Mouse (Mus musculus): ENCODE measurements around the gene Fitm1. TPM values are rescaled to one million over a fixed set of nuclear protein-coding genes. Genes with fewer than 3 reads are reported as not detected.

Gene Fitm1
- total RNA-seq, 2 experiments from 2014 or later, result not detected

DNA sequence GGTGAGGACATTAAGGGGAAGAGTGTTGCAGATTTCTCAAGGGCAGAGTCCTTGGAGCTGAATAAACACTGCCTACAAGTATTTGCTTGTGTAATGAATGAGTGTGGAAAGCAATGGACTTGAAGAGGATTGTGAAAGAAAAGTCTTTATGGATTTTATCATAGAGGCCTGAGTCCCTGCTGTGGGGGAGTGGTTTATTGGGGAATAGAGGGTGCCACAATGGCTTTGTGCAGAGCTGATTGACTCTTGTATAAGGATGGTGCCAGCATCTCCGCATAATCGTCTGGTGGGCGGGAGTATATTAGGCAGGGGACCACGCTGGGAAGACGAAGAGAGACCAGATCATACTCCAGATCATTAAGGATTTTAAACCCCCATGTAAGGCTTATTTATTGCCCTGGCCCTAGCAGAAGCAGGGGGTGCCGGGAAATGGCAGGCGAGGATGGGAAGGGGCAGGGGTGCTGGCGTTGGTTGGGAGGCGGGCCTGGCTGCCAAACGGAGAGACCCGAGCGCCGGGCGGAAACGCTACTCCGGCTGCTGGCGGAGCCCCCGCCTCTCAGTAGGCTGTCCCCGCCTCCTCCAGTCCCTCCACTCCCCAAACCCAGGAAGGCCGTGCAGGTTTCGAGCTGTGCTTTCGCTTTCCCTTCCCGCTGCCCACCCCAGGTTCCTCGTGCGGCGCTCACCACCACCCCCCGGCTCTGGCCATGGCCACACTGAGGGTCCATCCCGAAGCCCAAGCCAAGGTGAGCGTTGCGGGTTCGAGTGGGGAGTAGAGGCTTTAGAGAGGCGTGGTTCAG is 2.7 kb downstream of the Fitm1 start, which contains the start of gene Psme1:
Gene Psme1, plus strand, starts transcription at position 253 of the 797 bp plus-strand sequence.
- TF ChIP-seq CTCF (conservative IDR thresholded peaks at IDR 0.05), result no peak
- Histone ChIP-seq H3K4me3 (peak within 1 kb of the TSS; percentile 66), H3K27ac (peak within 1 kb of the TSS; percentile 87)
- DNase-seq (ENCODE audit: low spot score in 2 of 2), result peak; percentile 63 to 66

DNA sequence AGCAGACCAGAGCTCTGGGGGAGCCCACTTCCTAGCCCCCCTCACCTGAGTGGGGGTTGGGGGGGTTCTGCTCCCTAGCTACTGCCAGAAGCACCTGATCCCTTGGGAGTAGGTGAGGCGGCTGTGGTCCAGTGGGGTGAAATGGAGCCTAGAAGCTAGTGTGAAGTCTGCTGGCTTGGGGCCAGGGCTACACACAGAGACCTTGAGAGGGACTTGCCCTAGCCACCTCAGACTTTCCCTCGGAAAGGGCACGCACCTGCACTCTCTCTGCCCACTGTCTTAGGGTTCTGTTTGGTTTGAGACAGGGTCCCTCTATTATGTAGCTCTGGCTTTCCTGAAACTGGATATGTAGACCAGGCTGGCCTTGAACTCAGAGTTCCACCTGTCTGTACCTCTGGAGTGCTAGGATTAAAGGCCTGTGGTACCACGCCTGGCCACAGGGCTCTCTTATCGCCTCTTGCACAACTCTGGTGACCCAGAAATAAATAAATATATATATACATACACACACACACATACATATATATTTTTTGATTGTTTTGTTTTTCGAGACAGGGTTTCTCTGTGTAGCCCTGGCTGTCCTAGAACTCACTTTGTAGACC is 3.4 kb downstream of the Fitm1 start:
- peak; percentile 17; the same call in 1 of the 2 replicates for TF ChIP-seq CTCF (conservative IDR thresholded peaks at IDR 0.05)
- peak overlapping the region; percentile 87 for H3K27ac ChIP-seq
- H3K4me3 ChIP-seq, result peak overlapping the region; percentile 66
- DNase-seq (ENCODE audit: low spot score in 2 of 2), result no peak

DNA sequence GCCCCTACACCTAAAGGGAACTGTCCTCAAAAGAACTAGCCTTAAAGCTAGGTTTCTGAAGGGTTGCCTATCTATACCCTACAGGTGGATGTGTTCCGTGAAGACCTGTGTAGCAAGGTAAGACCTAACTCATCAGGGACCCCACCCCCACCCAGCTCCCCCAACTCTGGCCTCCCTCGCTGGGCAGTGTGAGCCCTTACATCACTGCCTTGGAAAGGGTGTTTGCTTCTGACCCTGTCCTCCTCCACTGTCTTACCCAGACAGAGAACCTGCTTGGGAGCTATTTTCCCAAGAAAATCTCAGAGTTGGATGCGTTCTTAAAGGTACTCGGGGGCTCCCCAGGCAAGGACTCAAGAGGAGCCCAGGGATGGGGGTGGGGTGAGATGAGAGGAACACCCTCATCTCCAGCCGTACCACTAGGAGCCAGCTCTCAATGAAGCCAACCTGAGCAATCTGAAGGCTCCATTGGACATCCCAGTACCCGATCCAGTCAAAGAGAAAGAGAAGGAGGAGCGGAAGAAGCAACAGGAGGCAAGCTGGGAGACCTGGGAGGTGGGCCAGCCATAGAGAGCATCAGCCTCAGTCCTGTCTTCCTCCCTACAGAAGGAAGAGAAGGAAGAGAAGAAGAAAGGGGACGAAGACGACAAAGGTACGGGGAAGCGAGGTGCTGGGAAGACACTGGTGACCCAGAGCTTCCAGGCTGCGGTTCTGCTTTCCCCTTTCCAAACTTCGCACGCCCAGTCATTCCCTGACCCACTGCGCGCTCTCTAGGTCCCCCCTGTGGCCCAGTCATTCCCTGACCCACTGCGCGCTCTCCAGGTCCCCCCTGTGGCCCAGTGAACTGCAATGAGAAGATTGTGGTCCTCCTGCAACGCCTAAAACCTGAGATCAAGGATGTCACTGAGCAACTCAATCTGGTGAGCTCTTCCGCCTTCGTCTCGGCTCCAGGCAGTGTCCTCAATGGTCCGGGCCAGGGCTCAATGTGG is 4.4 kb downstream of the Fitm1 start:
- TF ChIP-seq CTCF (conservative IDR thresholded peaks at IDR 0.05), result no peak
- DNase-seq (ENCODE audit: low spot score in 2 of 2), result no peak
- no peak overlapping the region for H3K4me3 ChIP-seq
- no peak overlapping the region for H3K27ac ChIP-seq

DNA sequence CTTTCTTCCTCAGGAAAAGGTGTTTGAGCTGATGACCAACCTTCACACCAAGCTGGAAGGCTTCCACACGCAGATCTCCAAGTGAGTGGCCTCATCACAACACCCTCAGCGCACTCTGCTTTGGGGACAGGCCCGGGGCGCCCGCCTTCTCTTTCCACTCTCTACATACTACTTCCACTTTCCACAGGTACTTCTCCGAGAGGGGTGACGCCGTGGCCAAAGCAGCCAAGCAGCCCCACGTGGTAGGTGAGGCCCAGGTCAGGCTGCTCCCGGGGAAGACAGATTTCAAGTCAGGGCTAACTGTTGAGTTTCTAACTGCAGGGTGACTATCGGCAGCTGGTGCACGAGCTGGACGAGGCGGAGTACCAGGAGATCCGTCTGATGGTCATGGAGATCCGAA is 5.3 kb downstream of the Fitm1 start:
- no peak overlapping the region for H3K4me3 ChIP-seq

DNA sequence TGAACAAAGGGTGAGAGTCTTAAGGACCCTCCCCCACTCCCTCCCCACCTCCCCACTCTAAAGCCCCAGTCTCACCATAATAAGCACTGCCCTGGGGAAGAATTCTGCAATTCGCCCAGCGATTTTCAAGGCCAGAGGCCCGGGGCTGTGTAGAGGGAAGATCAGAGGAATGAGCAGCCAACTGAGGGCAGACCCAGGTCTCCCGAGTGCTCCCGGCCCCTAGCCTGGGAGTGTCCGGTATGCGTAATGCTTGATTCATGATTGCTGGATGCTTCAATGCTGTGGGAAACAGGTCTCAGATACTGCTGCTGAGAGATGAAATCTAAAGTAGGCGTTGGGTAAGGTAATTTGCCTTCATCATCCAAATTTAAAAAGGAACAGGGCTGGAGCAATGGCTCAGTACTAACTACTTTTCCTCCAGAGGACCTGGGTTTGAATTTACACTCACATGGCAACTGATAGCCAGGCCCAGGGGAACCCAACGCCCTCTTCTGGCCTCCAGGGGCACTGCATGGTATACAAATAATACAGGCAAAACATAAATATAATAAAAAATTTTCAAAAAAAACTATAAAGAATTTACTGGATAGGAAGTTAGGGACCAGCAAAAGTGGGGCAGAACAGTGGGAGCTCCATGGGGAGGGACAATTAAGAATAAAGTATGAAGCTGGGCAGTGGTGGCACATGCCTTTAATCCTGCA is 6.7 kb downstream of the Fitm1 start:
- no peak for DNase-seq (ENCODE audit: low spot score in 2 of 2)
- Histone ChIP-seq H3K4me3 (no peak overlapping the region), H3K27ac (no peak overlapping the region)
- peak; percentile 76 for TF ChIP-seq CTCF (conservative IDR thresholded peaks at IDR 0.05)

More for the DNA sequence above, 5.3 kb downstream of the Fitm1 start:
- TF ChIP-seq CTCF (conservative IDR thresholded peaks at IDR 0.05), result no peak
- no peak overlapping the region for H3K27ac ChIP-seq
- DNase-seq (ENCODE audit: low spot score in 2 of 2), result no peak

DNA sequence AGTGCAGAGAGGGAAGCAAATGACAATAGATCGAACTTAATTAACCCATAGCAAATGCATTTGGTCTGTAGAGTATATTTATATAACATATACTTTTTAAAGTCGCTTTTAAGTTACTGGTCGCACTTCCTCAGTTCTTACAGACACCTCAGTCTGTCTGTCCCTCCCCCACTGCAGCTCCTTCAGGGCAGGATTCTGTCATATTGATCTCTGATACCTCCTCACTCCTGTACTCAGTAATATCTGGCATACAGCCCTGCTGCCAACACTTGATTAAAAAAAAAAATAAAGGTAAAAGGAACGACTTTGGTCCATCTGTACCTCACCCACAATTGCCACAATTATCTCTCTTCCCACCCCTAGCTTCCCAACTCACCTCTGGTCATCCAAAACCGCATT is 8.9 kb downstream of the Fitm1 start:
- peak overlapping the region; percentile 93 for H3K27ac ChIP-seq

DNA sequence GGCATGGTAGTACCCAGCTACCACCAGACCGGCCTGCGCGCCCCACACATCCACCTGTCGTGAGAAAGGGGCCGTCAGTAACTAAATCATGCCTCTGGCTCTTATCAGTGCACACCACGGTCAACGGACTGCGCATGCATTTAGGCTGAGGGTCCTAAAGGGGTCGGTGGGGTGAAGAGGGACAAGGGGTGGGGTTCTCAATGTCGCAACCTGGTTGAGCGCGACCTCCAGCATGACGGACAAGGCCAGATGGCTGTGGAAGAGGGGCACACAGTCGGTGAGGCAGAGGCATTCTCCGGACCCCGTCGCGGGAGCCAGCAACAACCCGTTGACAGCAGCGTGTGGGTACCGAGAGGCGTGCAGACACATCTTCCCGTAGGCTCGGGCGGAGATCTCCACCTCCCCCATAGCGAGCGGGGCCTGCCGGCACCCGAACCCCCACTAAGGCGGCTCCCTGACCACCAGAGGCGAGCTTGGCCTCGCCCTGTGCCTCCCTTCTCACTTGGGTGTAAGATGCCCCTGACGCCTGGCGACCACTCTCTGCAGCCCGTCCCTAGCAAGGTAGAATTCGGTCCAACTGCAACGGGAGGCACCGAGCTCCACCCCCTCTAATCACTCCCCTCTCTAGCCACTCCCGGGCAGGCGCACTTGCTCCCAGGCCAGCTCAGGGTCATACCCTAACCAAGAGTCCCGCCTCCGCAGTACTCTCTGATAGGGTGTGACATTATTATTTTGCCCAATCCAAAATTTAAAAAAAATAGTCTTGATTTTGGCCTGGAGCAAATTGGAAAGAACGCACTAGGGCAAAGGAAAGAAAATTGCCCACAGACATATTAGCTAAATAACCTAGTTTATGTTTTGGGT is 9.5 kb downstream of the Fitm1 start, which contains the start of gene Emc9:
Gene Emc9, minus strand, starts transcription at position 601 of the 864 bp plus-strand sequence.
- peak; percentile 61 to 66 for DNase-seq (ENCODE audit: low spot score in 2 of 2)
- H3K27ac ChIP-seq, result peak within 1 kb of the TSS; percentile 93
- peak within 1 kb of the TSS; percentile 84 for H3K4me3 ChIP-seq
- no peak for TF ChIP-seq CTCF (conservative IDR thresholded peaks at IDR 0.05)

More for the DNA sequence above, 8.9 kb downstream of the Fitm1 start:
- DNase-seq (ENCODE audit: low spot score in 2 of 2), result no peak
- TF ChIP-seq CTCF (conservative IDR thresholded peaks at IDR 0.05), result no peak
- H3K4me3 ChIP-seq, result peak overlapping the region; percentile 84

DNA sequence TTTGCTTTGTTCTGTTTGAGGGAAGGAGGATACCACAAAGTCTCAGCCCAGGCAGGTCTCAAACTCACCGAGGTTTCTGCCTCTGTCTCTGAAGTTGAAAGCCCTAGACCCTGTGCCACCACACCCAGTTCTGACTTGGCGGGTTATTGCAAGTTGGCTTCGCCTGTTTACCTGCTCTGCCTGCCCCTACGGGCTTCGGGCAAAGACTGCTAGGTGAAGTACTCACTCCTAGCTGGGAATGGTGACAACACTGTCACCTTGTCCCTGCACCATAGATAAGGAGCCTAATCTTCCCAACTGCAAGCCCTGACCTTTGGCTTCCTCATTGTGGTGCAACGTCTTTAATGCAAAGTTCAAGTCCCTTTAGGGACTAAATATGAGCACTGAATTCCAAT is 10.1 kb downstream of the Fitm1 start:
- no peak for TF ChIP-seq CTCF (conservative IDR thresholded peaks at IDR 0.05)
- no peak for DNase-seq (ENCODE audit: low spot score in 2 of 2)
- Histone ChIP-seq H3K27ac (peak overlapping the region; percentile 93), H3K4me3 (peak overlapping the region; percentile 84)

DNA sequence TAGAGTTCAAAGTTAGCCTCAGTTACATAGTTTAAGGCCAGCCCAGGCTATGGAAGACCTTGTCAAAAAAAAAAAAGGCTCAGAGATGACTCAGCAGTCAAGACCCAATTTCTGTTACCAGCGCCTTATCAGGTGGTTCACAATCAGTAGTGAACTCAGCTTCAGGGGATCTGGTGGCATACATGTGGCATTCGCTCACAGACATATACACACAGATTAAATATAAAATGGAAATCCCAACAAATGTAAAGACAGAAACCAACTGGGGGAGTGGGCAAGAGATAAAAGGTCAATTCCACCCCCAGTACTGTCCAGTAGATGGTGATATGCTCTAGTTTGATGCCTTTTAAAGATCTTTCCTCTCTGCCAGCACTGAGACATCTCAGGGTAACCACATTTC is 10.7 kb downstream of the Fitm1 start:
- H3K27ac ChIP-seq, result no peak overlapping the region
- H3K4me3 ChIP-seq, result no peak overlapping the region
- DNase-seq (ENCODE audit: low spot score in 2 of 2), result no peak
- no peak for TF ChIP-seq CTCF (conservative IDR thresholded peaks at IDR 0.05)

DNA sequence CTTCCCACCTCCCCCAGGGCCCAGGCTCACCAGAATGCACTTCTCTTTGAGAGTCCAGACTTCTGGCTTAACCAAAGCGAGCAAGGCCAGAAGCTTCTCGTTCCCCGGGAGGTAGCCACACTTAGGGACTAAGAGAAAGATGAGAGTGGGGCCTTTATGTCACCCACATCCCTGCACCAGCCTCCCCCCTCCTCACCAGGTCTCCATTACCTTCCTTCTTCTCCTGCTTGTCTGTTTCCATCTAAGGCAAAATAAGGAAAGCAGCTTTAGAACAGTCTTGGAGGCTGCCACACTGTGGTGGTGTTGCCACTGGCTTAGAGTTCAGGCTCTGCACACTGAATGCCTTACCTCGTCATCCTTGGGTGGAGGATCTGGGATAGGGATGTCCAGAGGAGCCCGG is 13.9 kb downstream of the Fitm1 start:
- no peak overlapping the region for H3K27ac ChIP-seq
- H3K4me3 ChIP-seq, result no peak overlapping the region
- TF ChIP-seq CTCF (conservative IDR thresholded peaks at IDR 0.05), result no peak
- DNase-seq (ENCODE audit: low spot score in 2 of 2), result no peak

DNA sequence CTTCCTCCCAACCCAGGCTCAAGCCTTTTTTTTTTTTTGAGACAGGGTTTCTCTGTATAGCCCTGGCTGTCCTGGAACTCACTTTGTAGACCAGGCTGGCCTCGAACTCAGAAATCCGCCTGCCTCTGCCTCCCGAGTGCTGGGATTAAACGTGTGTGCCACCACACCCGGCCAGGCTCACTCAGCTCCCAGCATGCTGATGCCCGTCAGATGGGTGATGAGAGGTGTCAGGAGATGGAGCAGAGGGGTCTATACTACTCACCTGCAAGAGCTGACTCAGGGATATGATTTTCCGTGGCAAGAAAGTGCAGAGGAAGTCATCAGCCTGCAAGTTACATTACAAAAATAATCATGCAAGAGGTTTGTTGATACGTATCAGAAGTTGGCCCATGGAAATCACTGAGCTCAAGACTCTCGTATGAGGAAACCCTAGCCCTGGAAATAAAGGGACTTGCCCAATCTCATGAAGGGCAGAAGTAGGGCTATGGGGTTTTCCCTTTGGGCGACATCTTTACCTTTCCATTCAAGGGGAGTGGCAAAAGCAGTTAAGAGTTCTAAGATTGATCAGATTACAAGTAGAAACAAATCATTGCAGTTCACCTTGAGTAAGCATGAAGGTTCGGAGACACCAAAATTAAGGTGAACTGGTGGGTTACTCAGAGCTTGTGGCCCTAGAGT is 14.5 kb downstream of the Fitm1 start:
- Histone ChIP-seq H3K4me3 (peak overlapping the region; percentile 96), H3K27ac (peak overlapping the region; percentile 82; the same call in 1 of the 2 replicates)
- no peak for DNase-seq (ENCODE audit: low spot score in 2 of 2)
- TF ChIP-seq CTCF (conservative IDR thresholded peaks at IDR 0.05), result no peak
